Mouse (Mus musculus): ENCODE measurements at regions not wholly inside any gene's neighbourhood (a gene's known extent, or its start where the extent isn't known, plus 50 kb on each side); places are given as distances from the start of the nearest gene placed in this dataset.
"Not testable (repeated sequence)": the region's sequence is repeated elsewhere in the genome, so short reads cannot be mapped to it uniquely, and the experiment has no call there.

DNA sequence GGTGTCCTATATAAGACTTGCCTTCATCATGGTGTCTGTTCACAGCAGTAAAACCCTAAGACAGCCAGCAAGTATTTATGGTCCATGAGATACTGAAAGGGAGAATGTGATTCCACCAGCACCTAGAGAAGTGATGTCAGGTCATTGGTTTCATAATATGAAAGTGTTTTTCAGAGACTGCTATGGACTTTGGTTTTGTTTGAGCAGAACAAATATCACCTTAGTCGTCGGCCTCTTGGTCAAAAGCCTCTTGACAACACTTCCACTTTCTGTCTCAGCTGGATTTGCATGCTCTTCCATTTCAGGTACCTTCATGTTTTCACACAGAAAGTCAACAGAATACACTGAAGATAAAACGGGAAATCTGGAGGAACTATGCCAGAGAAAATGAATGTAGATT, 56.7 kb upstream of the Lrrc8b start:
- no peak for DNase-seq

DNA sequence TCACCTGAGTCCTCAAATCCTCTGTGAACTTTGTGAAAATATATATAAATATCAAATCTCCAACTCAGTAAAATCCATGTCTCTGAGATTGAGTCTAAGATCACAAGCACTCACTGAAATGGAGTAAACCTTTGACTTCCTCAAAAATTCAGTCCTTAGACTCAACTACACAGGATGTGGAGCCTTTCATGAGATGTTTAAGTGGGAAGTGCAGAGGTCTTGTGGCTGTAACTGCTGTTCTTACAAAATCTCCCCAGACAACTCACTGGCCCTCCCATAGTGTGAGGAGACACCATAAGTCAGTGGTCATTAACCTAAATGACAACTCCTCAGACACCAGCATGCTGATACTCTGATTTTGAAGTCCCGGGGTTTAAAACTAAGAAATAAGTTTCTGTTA, 59.2 kb upstream of the Lrrc8b start:
- not testable (repeated sequence) for DNase-seq

DNA sequence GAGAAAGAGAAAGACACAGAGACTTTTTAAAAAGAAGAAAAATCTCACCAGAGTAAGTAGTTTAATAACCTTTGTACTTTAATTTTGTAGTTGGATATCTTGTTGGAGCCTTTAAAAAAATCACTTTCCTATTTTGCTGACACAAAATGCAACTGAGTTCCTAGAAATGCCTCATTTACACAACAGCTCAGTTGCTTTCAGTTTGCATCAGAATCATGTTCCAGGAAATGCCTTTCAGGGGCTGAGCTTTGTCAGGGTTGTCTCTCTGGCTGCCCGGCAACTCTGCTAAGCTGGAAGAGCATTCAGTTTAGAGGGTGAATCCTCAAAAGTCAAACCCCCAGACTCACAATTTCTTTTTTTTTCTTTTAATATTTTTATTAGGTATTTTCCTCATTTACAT, 60.5 kb upstream of the Gbp6 start:
- no peak for DNase-seq

DNA sequence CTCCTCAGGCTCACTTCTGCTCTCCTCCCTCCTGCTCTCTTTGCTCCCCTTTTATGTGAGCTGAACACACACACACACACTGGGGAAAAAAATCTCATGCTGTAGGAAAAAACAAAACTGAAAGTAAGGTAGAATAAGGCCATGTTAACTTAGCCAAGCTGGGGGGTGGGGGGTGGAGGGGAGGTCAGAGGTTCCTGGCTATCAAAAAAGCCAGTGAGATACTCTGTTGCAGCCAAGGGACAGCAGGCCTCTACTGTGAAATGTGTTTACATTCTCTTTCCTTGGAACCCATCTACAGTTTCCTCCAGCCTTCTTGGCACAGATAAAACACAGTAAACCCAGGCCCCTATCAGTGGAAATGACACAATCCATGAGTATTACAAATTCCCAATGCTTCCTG, 53.0 kb upstream of the Gbp6 start:
- peak; percentile 36 for DNase-seq

DNA sequence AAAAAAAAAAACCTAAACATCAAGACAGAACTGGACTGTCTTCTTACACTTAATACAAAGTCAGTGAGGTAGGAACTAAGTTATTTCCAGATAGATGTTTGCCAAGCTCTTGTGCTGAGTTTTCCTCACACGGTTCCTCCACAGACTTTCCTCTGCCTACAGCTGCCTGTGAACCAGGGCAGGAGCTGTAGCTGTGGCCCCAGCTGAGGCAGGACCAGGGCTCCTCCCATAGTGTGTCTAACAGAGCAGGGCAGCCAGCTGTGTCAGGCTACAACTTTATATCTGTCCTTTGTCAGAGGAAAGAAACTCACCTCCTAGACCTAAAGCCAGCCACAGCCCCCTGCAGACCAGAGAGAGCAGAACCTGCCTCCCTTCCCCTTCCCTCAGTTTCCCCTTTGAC, 52.5 kb upstream of the Gbp6 start:
- peak; percentile 6 for DNase-seq

DNA sequence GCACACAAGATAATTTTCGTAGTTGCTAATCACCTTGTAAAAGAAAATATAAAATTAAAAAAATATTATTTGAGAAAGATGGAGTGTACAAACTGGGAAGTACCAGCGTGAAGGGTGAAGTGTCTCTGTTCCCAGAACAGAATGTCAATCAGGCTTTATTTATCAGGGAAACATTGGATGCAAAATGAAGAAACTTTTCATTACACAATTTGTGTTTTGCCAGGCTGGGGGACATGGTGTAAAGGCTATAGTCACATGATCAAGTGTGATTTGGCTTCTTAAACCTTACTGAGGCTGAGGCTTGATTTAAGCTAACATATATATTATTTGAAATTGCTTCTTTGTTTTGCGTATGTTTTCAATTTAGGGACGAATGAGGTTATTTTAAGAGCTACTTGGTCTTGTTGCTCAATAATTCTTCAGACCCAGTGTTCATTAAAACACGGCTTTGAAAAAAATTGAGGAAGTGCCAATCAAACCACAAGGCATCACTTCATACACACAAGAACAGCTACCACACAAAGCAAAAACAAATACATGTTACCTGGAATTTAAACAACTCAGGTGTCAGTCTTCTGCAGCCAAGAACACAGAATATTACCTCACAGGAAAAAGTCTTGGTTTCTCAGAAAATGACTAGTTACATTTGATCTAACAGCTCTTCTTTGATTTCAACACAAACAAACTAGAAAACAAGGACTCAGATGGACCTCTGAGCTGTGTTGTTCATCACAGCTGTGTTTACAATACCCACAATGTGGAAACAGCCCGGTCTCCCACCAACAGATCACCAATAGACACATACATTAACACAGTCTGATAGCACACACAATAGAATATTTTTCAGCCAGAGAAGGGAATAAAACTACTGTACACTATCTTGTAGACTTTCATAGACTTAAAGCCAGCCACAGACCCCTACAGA, 51.6 kb upstream of the Gbp6 start:
- DNase-seq, result no peak

DNA sequence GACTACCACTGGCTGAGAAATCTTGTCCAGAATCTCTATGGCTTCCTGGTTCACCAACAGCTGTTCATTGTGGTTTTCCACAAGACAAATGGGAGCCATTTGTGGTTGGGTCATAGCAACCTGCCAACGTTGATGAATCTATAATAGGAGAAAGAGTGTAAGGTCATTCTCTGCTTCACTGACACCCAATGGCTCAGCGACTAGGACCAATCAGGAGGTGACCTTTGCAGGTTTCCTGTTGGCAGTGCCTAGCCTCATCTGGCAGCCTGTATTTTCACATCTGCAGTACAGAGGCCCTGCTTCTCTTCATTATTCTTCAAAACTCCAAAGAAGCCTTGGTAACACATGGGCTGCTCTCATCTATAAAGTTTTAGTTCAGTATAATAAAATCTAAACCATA, 50.3 kb upstream of the Gbp6 start:
- DNase-seq, result not testable (repeated sequence)

Measured in lung, postnatal 10 days (tissue).